ENCODE assay signal across 8 mouse cellular contexts in the genomic region with DNA sequence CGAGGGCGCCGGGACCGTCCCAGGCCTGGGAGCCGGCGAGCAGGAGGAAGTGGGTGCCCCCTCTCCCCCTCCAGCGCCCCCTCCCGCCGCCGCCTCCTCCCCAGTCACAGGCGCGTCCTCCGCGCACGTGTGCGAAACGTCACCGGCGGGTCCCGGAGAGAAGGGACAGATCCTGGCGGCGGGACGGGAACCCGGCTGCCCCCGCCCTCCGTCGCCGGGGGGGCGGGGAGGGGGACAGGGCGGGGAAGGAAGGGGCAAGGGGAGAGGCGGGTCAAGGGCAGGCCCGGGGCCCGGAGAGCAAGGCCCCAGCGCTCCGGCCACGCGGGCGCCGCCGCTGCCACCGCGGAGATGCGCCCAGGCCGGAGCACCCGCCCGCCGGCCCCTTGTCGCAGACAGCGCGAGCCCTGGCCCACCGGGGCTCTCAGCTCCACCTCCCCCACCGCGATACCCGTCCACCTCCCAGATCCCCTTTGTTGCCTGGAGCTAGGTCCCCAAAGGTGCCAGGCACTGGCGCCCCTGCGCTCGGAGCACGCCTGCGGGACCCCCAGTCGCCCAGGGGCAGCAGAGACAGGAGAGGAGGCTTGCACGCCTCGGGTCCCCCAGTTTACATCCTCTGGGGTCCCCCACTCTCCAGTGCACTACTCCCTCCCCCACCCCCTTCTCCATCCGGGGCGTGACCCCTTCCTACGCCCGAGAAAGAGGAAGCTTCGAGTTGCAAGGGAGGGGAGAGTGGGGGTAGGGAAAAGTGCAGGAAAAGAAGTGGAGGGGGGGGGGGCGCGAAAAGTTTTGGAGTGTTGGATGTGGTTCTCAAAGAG. TPM values are rescaled to one million over a fixed set of nuclear protein-coding genes. Genes with fewer than 3 reads are reported as not detected.
DNase-seq lines count a peak whose midpoint lies in the region; ATAC-seq and TF ChIP-seq lines count a peak whose summit lies in the region.

No protein-coding gene starts in this region.

- no peaks in the 10 kb centered on the region for H3K9me3 ChIP-seq in CH12.LX (replicated peaks; ENCODE audit: low read length)
- H3K9me3 ChIP-seq in forebrain, embryonic 15.5 days, result no peaks in the 10 kb centered on the region
- H3K9me3 ChIP-seq in lung, embryonic 14.5 days (ENCODE audit: low read depth, low read length), result no peaks in the 10 kb centered on the region
- no peaks in the 10 kb centered on the region for H3K9me3 ChIP-seq in neural tube, embryonic 15.5 days (replicated peaks)

- no peak for TF ChIP-seq RAD21 in CH12.LX (IDR thresholded peaks at IDR 0.05; ENCODE audit: low read depth, low read length)

- H3K27ac ChIP-seq in CH12.LX (ENCODE audit: insufficient read depth, low read depth), result peak overlapping the region; percentile 85
- H3K27ac ChIP-seq in brown adipose tissue, adult 24 weeks (replicated peaks; ENCODE audit: low read depth, low read length), result peak overlapping the region; percentile 44
- H3K27ac ChIP-seq in forebrain, embryonic 15.5 days (replicated peaks), result peak overlapping the region; percentile 86
- peak overlapping the region; percentile 83 for H3K27ac ChIP-seq in layer of hippocampus, adult 2 months
- peak overlapping the region; percentile 99 for H3K27ac ChIP-seq in lung, embryonic 14.5 days (ENCODE audit: low read depth)
- peak overlapping the region; percentile 85 for H3K27ac ChIP-seq in neural tube, embryonic 15.5 days (replicated peaks)

- in situ Hi-C loops in CH12.LX (cut with MboI; ENCODE audit: low pct_ligation_motif_present, low pct_unique_long_range_greater_than_20kb, low sequenced_read_pairs), result no loop called here

- WGBS in forebrain, embryonic 15.5 days, result 0% methylated on average over 25 of the region's 69 CpGs
- WGBS in lung, embryonic 14.5 days, result under 1% methylated on average over 43 of the region's 69 CpGs
- 0% methylated on average over 34 of the region's 69 CpGs for WGBS in neural tube, embryonic 15.5 days

- H3K79me2 ChIP-seq in CH12.LX (replicated peaks; ENCODE audit: control insufficient read depth, extremely low read depth, insufficient read depth, poor library complexity, severe bottlenecking), result peaks cover 46% of the 10 kb centered on the region

- TF ChIP-seq EP300 in CH12.LX (IDR thresholded peaks at IDR 0.05; ENCODE audit: low read length), result no peak

- peak overlapping the region; percentile 79 to 94 (median 80) for H3K4me3 ChIP-seq in CH12.LX (replicated peaks in 1 of 3; ENCODE audit: low read depth in 2 of 3, low read length in 2 of 3, poor library complexity in 1 of 3)
- H3K4me3 ChIP-seq in brown adipose tissue, adult 24 weeks (ENCODE audit: insufficient read depth, low read depth, low read length), result peak overlapping the region; percentile 72
- H3K4me3 ChIP-seq in forebrain, embryonic 15.5 days, result peak overlapping the region; percentile 94
- H3K4me3 ChIP-seq in layer of hippocampus, adult 2 months, result peak overlapping the region; percentile 90
- H3K4me3 ChIP-seq in lung, embryonic 14.5 days (ENCODE audit: low read depth, low read length), result peak overlapping the region; percentile 89
- H3K4me3 ChIP-seq in neural tube, embryonic 15.5 days (replicated peaks), result peak overlapping the region; percentile 91

- H3K36me3 ChIP-seq in CH12.LX (replicated peaks in 1 of 2; ENCODE audit: control insufficient read depth in 1 of 2, insufficient read depth in 1 of 2, low read length in 1 of 2), result peaks cover 0 to 6% of the 10 kb centered on the region in 2 experiments
- no peaks in the 10 kb centered on the region for H3K36me3 ChIP-seq in forebrain, embryonic 15.5 days
- peaks cover 9% of the 10 kb centered on the region; the same call in 1 of the 2 replicates for H3K36me3 ChIP-seq in lung, embryonic 14.5 days (ENCODE audit: insufficient read depth)
- no peaks in the 10 kb centered on the region for H3K36me3 ChIP-seq in neural tube, embryonic 15.5 days

- dilution Hi-C loops in CH12.LX (cut with MboI; ENCODE audit: extremely low pct_ligation_motif_present, extremely low pct_unique_long_range_greater_than_20kb, low sequenced_read_pairs), result no loop called here

- peaks cover 3 to 40% of the 10 kb centered on the region in 2 experiments for H3K4me1 ChIP-seq in CH12.LX (ENCODE audit: control insufficient read depth in 1 of 2, insufficient read depth in 2 of 2)
- H3K4me1 ChIP-seq in brown adipose tissue, adult 24 weeks (ENCODE audit: control insufficient read depth, insufficient read depth, insufficient read length, low read length), result no peaks in the 10 kb centered on the region
- peaks cover 27% of the 10 kb centered on the region for H3K4me1 ChIP-seq in forebrain, embryonic 15.5 days
- H3K4me1 ChIP-seq in lung, embryonic 14.5 days (ENCODE audit: insufficient read depth), result peaks cover 5% of the 10 kb centered on the region; the same call in 1 of the 2 replicates
- H3K4me1 ChIP-seq in neural tube, embryonic 15.5 days, result peaks cover 22% of the 10 kb centered on the region

- DNase-seq in CH12.LX (ENCODE audit: extremely low read depth), result peak; percentile 88
- DNase-seq in heart, postnatal 25 days (ENCODE audit: low spot score), result peak; percentile 73
- DNase-seq in layer of hippocampus, adult 2 months (ENCODE audit: low spot score in 2 of 2), result peak; percentile 72 to 77
- peak; percentile 90 for DNase-seq in lung, embryonic 14.5 days
- peak; percentile 81 for DNase-seq in testis, postnatal 14 days (ENCODE audit: low spot score)

- intact Hi-C loops in heart, postnatal 25 days (cut with DNase I), result loop anchor here (2.0 to 5.0 kb wide), 4 partner anchors 37 to 1032 kb away; a partner anchor contains a TSS

- TF ChIP-seq POLR2A in CH12.LX (IDR thresholded peaks at IDR 0.05; ENCODE audit: low read depth, low read length), result peak; percentile 48

- TF ChIP-seq CTCF in CH12.LX (conservative IDR thresholded peaks at IDR 0.05 in 1 of 2, IDR thresholded peaks at IDR 0.05 in 1 of 2; ENCODE audit: low read depth in 2 of 2, low read length in 2 of 2), result no peak
- TF ChIP-seq CTCF in layer of hippocampus, adult 2 months (conservative IDR thresholded peaks at IDR 0.05), result peak; percentile 22; the same call in 1 of the 2 replicates
- peak; percentile 19; the same call in 1 of the 2 replicates for TF ChIP-seq CTCF in lung, embryonic 14.5 days (IDR thresholded peaks at IDR 0.05; ENCODE audit: low read depth)

- H3K27me3 ChIP-seq in CH12.LX (replicated peaks), result no peaks in the 10 kb centered on the region
- H3K27me3 ChIP-seq in forebrain, embryonic 15.5 days, result no peaks in the 10 kb centered on the region
- no peaks in the 10 kb centered on the region for H3K27me3 ChIP-seq in lung, embryonic 14.5 days (ENCODE audit: insufficient read depth, low read length)
- no peaks in the 10 kb centered on the region for H3K27me3 ChIP-seq in neural tube, embryonic 15.5 days (replicated peaks)

- peak overlapping the region; percentile 0; the same call in 1 of the 2 replicates for H3K4me2 ChIP-seq in CH12.LX (ENCODE audit: insufficient read depth, low read depth, poor library complexity, severe bottlenecking)
- peak overlapping the region; percentile 100 for H3K4me2 ChIP-seq in forebrain, embryonic 15.5 days (replicated peaks)
- peak overlapping the region; percentile 70 for H3K4me2 ChIP-seq in lung, embryonic 14.5 days
- peak overlapping the region; percentile 100 for H3K4me2 ChIP-seq in neural tube, embryonic 15.5 days

- peak overlapping the region; percentile 81 for H3K9ac ChIP-seq in CH12.LX (ENCODE audit: insufficient read depth, low read depth)
- H3K9ac ChIP-seq in forebrain, embryonic 15.5 days (replicated peaks), result peak overlapping the region; percentile 93
- peak overlapping the region; percentile 98 for H3K9ac ChIP-seq in lung, embryonic 14.5 days
- peak overlapping the region; percentile 92 for H3K9ac ChIP-seq in neural tube, embryonic 15.5 days (replicated peaks)

- ATAC-seq in forebrain, embryonic 15.5 days (replicated peaks), result peak; percentile 39
- peak; percentile 43 for ATAC-seq in lung, embryonic 14.5 days (ENCODE audit: insufficient read depth)
- peak; percentile 39 for ATAC-seq in neural tube, embryonic 15.5 days (ENCODE audit: low FRiP score)

TF ChIP-seq in CH12.LX, 34 proteins besides CTCF, POLR2A, EP300 and RAD21:
- TF ChIP-seq MAX (IDR thresholded peaks at IDR 0.05; ENCODE audit: low read length) (no peak), ETS1 (conservative IDR thresholded peaks at IDR 0.05; ENCODE audit: low read depth, low read length) (peak; percentile 78), ELF1 (IDR thresholded peaks at IDR 0.05; ENCODE audit: low read depth, low read length) (peak; percentile 50), MXI1 (IDR thresholded peaks at IDR 0.05; ENCODE audit: low read depth, low read length) (peak; percentile 78), USF1 (IDR thresholded peaks at IDR 0.05; ENCODE audit: low read depth, low read length) (peak; percentile 65), HCFC1 (IDR thresholded peaks at IDR 0.05; ENCODE audit: low read depth, low read length) (peak; percentile 55; the same call in 1 of the 2 replicates), CHD2 (IDR thresholded peaks at IDR 0.05; ENCODE audit: low read length) (peak; percentile 86), UBTF (IDR thresholded peaks at IDR 0.05; ENCODE audit: low read depth, low read length) (peak; percentile 59; the same call in 1 of the 2 replicates), TCF12 (IDR thresholded peaks at IDR 0.05; ENCODE audit: low read depth, low read length) (0 out of 2 replicates have a peak, but pooled peaks have one; percentile 20), MAZ (IDR thresholded peaks at IDR 0.05; ENCODE audit: low read depth, low read length) (peak; percentile 82), GABPA (IDR thresholded peaks at IDR 0.05; ENCODE audit: insufficient replicate concordance, low read depth, low read length) (no peak), SMC3 (IDR thresholded peaks at IDR 0.05; ENCODE audit: low read depth, low read length) (no peak), BHLHE40 (IDR thresholded peaks at IDR 0.05; ENCODE audit: low read depth, low read length) (peak; percentile 97)

RNA-seq across cellular contexts. Expression of a gene that starts 1.4 kb away (rescaled TPM):
- total RNA-seq in CH12.LX (2012; rRNA removed) (7.6 and 9.4 TPM in 2 replicates), CH12.LX (2014; rRNA removed) (12.9 and 13.2 TPM in 2 replicates)
- polyA plus RNA-seq in CH12.LX (2012; ENCODE audit: insufficient read length, low read depth), result 18.2 and 20.7 TPM in 2 replicates
- 2.2 and 4.2 TPM in 2 replicates for polyA plus RNA-seq in brown adipose tissue, adult 24 weeks (2012; ENCODE audit: insufficient read depth, insufficient read length, missing spikeins)
- polyA plus RNA-seq in forebrain, embryonic 15.5 days (2015; fragmentation: Nextera tagmentation; extraction: Ambion mirVana), result 7.5 and 8.5 TPM in 2 replicates
- total RNA-seq in heart, postnatal 25 days (2021), result 1 to 10 TPM; 5.3 to 5.6 TPM
- 10 to 100 TPM; 24.6 to 25.2 TPM for total RNA-seq in layer of hippocampus, adult 2 months (2021)
- polyA plus RNA-seq in lung, embryonic 14.5 days (2014; fragmentation: Nextera tagmentation; extraction: Ambion mirVana), result 17.6 and 18.3 TPM in 2 replicates
- polyA plus RNA-seq in neural tube, embryonic 15.5 days (2015; fragmentation: Nextera tagmentation; extraction: Ambion mirVana), result 4.3 and 5.6 TPM in 2 replicates

Comparison
In these comparisons a context has a peak if more than half of its experiments do, and no peak if none do; other contexts are left out.
1. Peak in every context shown above with its lines: DNase-seq, ATAC-seq, H3K4me3 ChIP-seq and H3K27ac ChIP-seq.
2. H3K27ac ChIP-seq: peak in every context shown above with its lines; median percentile 99 in lung, embryonic 14.5 days; 86 in forebrain, embryonic 15.5 days; 85 in CH12.LX; 85 in neural tube, embryonic 15.5 days; 83 in layer of hippocampus, adult 2 months; 44 in brown adipose tissue, adult 24 weeks.
3. H3K4me2 ChIP-seq: peak in every context shown above with its lines; median percentile 100 in forebrain, embryonic 15.5 days; 100 in neural tube, embryonic 15.5 days; 70 in lung, embryonic 14.5 days; 0 in CH12.LX.
4. CTCF ChIP-seq: peak in layer of hippocampus, adult 2 months (single experiment) and lung, embryonic 14.5 days (single experiment); none in CH12.LX (0 of 2).